Mouse (Mus musculus) gastrocnemius, adult 8-10 months (tissue): ENCODE data around the gene Gck. TPM values are rescaled to one million over a fixed set of nuclear protein-coding genes. Genes with fewer than 3 reads are reported as not detected.

Source experiments
- total RNA-seq, 4 experiments: library from RNA; stranded (reverse); gene quantifications; 2 replicates each; pipeline ENCODE4 v1.2.4; 2022

Gck gene
- total RNA-seq, 4 experiments from 2014 or later: 1.5 to 5.7 (median 3.0) TPM

Other genes with a start within 250 kb of the Gck start
- 100 to 1,000 TPM in 3 of 4 experiments, 10 to 100 TPM in 1; 98.9 to 119 (median 108) TPM for gene Mrps24, start 234.4 kb downstream of the Gck start, total RNA-seq
- 10 to 100 TPM; 46.2 to 52.2 (median 48.2) TPM for gene Urgcp, start 187.7 kb downstream of the Gck start, total RNA-seq
- 10 to 100 TPM; 10.3 to 13.1 (median 12.2) TPM for gene Dbnl, start 161.6 kb downstream of the Gck start, total RNA-seq
- gene Pgam2, start 146.3 kb downstream of the Gck start, total RNA-seq: 1,000 to 10,000 TPM; 2,240 to 2,793 (median 2,573) TPM
- gene Polm, start 112.1 kb downstream of the Gck start, total RNA-seq: 1 to 10 TPM; 1.6 to 2.5 (median 2.0) TPM
- 10 to 100 TPM; 50.7 to 96.4 (median 75.2) TPM for gene Aebp1, start 88.1 kb downstream of the Gck start, total RNA-seq
- 10 to 100 TPM; 44.6 to 47.3 (median 47.0) TPM for gene Pold2, start 71.8 kb downstream of the Gck start, total RNA-seq
- not detected for gene Myl7, start 51.3 kb downstream of the Gck start, total RNA-seq
- gene Ykt6, start 5.6 kb upstream of the Gck start, total RNA-seq: 10 to 100 TPM; 40.4 to 47.2 (median 42.3) TPM
- gene Camk2b, start 116.3 kb upstream of the Gck start, total RNA-seq: 100 to 1,000 TPM; 146 to 169 (median 160) TPM
- not detected for gene A730071L15Rik, start 249.9 kb upstream of the Gck start, total RNA-seq